In the genomic region with DNA sequence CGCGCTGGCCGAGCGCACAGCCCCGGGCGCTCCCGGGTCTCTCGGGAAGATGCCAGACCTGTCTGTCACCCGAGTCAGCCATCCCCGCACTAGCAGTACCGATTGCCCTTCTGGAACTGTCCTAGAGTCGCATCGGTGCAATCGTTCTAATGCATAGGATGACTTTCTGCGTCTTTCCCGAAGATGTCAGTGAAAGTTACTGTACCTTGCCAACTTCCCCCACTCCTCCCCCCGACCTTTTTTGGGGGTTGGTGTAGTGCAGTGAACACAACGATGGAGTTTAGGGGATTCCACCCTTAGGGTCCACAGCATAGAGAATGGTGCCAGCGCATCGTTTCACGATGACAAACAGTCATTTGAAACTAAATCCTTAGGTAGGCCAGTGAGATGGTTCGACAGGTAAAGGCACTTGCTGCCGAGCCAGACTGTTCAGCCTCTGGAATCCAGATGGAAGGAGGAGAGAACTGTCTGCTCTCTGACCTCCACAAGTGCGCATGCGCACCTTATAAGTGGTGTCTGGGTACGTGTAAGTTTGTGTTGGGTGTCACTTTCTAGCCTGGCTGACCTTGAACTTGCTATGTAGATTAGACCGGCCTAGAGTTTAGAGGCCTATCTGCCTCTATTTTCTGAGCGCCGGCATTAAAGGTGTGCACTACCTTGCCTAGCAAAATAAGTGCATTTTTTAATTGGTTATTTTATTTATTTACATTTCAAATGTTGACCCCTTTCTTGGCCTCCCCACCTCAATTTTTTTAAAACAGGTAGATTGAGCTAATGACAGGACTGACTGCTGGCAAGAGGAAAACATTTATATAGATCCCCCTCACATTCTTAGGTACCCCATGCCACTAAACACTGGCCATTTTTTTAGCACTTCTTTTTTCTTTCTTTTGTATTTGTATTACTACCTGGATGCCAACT, we compare ENCODE assay signal across 8 mouse cellular contexts. TPM values are rescaled to one million over a fixed set of nuclear protein-coding genes. Genes with fewer than 3 reads are reported as not detected.
DNase-seq lines count a peak whose midpoint lies in the region; ATAC-seq and TF ChIP-seq lines count a peak whose summit lies in the region.

No protein-coding gene starts in this region.

- peaks cover 23% of the 10 kb centered on the region for H3K4me1 ChIP-seq in embryonic facial prominence, embryonic 15.5 days
- peaks cover 15% of the 10 kb centered on the region; the same call in 1 of the 2 replicates for H3K4me1 ChIP-seq in heart, embryonic 11.5 days (ENCODE audit: control insufficient read depth, insufficient read depth, low read length)
- peaks cover 35% of the 10 kb centered on the region for H3K4me1 ChIP-seq in kidney, embryonic 15.5 days
- H3K4me1 ChIP-seq in liver, embryonic 16.5 days (ENCODE audit: control insufficient read depth, low read depth, low read length), result peaks cover 9% of the 10 kb centered on the region
- H3K4me1 ChIP-seq in neural tube, embryonic 11.5 days (ENCODE audit: control insufficient read depth, insufficient read depth, low read length), result peaks cover 3% of the 10 kb centered on the region
- H3K4me1 ChIP-seq in thymus, adult 2 months (replicated peaks; ENCODE audit: control insufficient read depth, insufficient read depth, low read length), result peaks cover 12% of the 10 kb centered on the region

- H3K4me3 ChIP-seq in embryonic facial prominence, embryonic 15.5 days (replicated peaks), result peak overlapping the region; percentile 92
- H3K4me3 ChIP-seq in heart, embryonic 11.5 days (ENCODE audit: low read depth, low read length), result peak overlapping the region; percentile 97
- peak overlapping the region; percentile 98 for H3K4me3 ChIP-seq in kidney, embryonic 15.5 days (replicated peaks)
- peak overlapping the region; percentile 98 for H3K4me3 ChIP-seq in liver, embryonic 16.5 days (ENCODE audit: low read depth, low read length)
- peak overlapping the region; percentile 74 for H3K4me3 ChIP-seq in neural tube, embryonic 11.5 days (ENCODE audit: low read depth, low read length)
- H3K4me3 ChIP-seq in thymus, adult 2 months (ENCODE audit: control insufficient read depth, insufficient read depth, low read length), result peak overlapping the region; percentile 82

- H3K36me3 ChIP-seq in embryonic facial prominence, embryonic 15.5 days, result peaks cover 16% of the 10 kb centered on the region
- peaks cover 8% of the 10 kb centered on the region for H3K36me3 ChIP-seq in heart, embryonic 11.5 days (ENCODE audit: control insufficient read depth, insufficient read depth, low read length)
- peaks cover 31% of the 10 kb centered on the region for H3K36me3 ChIP-seq in kidney, embryonic 15.5 days
- H3K36me3 ChIP-seq in liver, embryonic 16.5 days (ENCODE audit: control insufficient read depth, insufficient read depth), result peaks cover 4% of the 10 kb centered on the region
- H3K36me3 ChIP-seq in neural tube, embryonic 11.5 days (ENCODE audit: control insufficient read depth, insufficient read depth, low read length), result peaks cover 2% of the 10 kb centered on the region; the same call in 1 of the 2 replicates
- peaks cover 24% of the 10 kb centered on the region for H3K36me3 ChIP-seq in thymus, adult 2 months (ENCODE audit: control insufficient read depth, insufficient read depth, low read length)

- H3K4me2 ChIP-seq in embryonic facial prominence, embryonic 15.5 days (replicated peaks), result peak overlapping the region; percentile 70
- H3K4me2 ChIP-seq in heart, embryonic 11.5 days, result peak overlapping the region; percentile 81
- H3K4me2 ChIP-seq in kidney, embryonic 15.5 days, result peak overlapping the region; percentile 60
- H3K4me2 ChIP-seq in liver, embryonic 16.5 days (ENCODE audit: low read depth, low read length), result peak overlapping the region; percentile 88
- peak overlapping the region; percentile 82 for H3K4me2 ChIP-seq in neural tube, embryonic 11.5 days (ENCODE audit: low read depth)

- H3K9me3 ChIP-seq in embryonic facial prominence, embryonic 15.5 days (replicated peaks), result no peaks in the 10 kb centered on the region
- no peaks in the 10 kb centered on the region for H3K9me3 ChIP-seq in heart, embryonic 11.5 days (replicated peaks; ENCODE audit: control insufficient read depth, low read length)
- H3K9me3 ChIP-seq in kidney, embryonic 15.5 days (replicated peaks), result no peaks in the 10 kb centered on the region
- H3K9me3 ChIP-seq in liver, embryonic 16.5 days (replicated peaks; ENCODE audit: control insufficient read depth, low read length), result no peaks in the 10 kb centered on the region
- no peaks in the 10 kb centered on the region for H3K9me3 ChIP-seq in neural tube, embryonic 11.5 days (ENCODE audit: control insufficient read depth, low read length)

- peak overlapping the region; percentile 99 for H3K27ac ChIP-seq in embryonic facial prominence, embryonic 15.5 days (replicated peaks)
- H3K27ac ChIP-seq in heart, embryonic 11.5 days (ENCODE audit: low read depth, low read length), result peak overlapping the region; percentile 99
- H3K27ac ChIP-seq in kidney, embryonic 15.5 days, result peak overlapping the region; percentile 99
- peak overlapping the region; percentile 95 for H3K27ac ChIP-seq in liver, embryonic 16.5 days (ENCODE audit: low read length)
- H3K27ac ChIP-seq in neural tube, embryonic 11.5 days (ENCODE audit: low read depth, low read length), result peak overlapping the region; percentile 86
- H3K27ac ChIP-seq in thymus, adult 2 months (ENCODE audit: control insufficient read depth, insufficient read depth, low read length), result peak overlapping the region; percentile 62

- 6% methylated on average over 27 of the region's 29 CpGs for WGBS in embryonic facial prominence, embryonic 15.5 days
- 5% methylated on average over 29 of the region's 29 CpGs for WGBS in heart, embryonic 11.5 days (ENCODE audit: insufficient replicate concordance)
- 5% methylated on average over 29 of the region's 29 CpGs for WGBS in kidney, embryonic 15.5 days
- 6% methylated on average over 29 of the region's 29 CpGs for WGBS in liver, embryonic 16.5 days (ENCODE audit: insufficient replicate concordance)
- 8% methylated on average over 27 of the region's 29 CpGs for WGBS in neural tube, embryonic 11.5 days
- WGBS in thymus, adult 2 months, result 9% methylated on average over 29 of the region's 29 CpGs

- peak; percentile 67 for DNase-seq in CD4-positive helper T cell, adult 2 months (ENCODE audit: low read depth, low spot score)
- peak; percentile 88 for DNase-seq in adipocyte (ENCODE audit: low spot score)
- peak; percentile 54 for DNase-seq in neural tube, embryonic 11.5 days (ENCODE audit: low spot score)
- peak; percentile 63 for DNase-seq in thymus, adult 2 months

- H3K9ac ChIP-seq in embryonic facial prominence, embryonic 15.5 days, result peak overlapping the region; percentile 95
- H3K9ac ChIP-seq in heart, embryonic 11.5 days (ENCODE audit: low read depth, low read length), result peak overlapping the region; percentile 99
- H3K9ac ChIP-seq in kidney, embryonic 15.5 days, result peak overlapping the region; percentile 99
- peak overlapping the region; percentile 95 for H3K9ac ChIP-seq in liver, embryonic 16.5 days (ENCODE audit: low read depth, low read length)
- H3K9ac ChIP-seq in neural tube, embryonic 11.5 days (ENCODE audit: low read length), result peak overlapping the region; percentile 88

- TF ChIP-seq POLR2A in thymus, adult 2 months (IDR thresholded peaks at IDR 0.05; ENCODE audit: control insufficient read depth, extremely low read depth, insufficient read depth, low read length, poor library complexity), result no peak

- H3K27me3 ChIP-seq in embryonic facial prominence, embryonic 15.5 days, result no peaks in the 10 kb centered on the region
- H3K27me3 ChIP-seq in heart, embryonic 11.5 days (ENCODE audit: control insufficient read depth, insufficient read depth, low read length), result no peaks in the 10 kb centered on the region
- no peaks in the 10 kb centered on the region for H3K27me3 ChIP-seq in kidney, embryonic 15.5 days
- H3K27me3 ChIP-seq in liver, embryonic 16.5 days (ENCODE audit: control insufficient read depth, insufficient read depth, low read depth, low read length), result no peaks in the 10 kb centered on the region
- no peaks in the 10 kb centered on the region for H3K27me3 ChIP-seq in neural tube, embryonic 11.5 days (ENCODE audit: control insufficient read depth, insufficient read depth, low read length)
- no peaks in the 10 kb centered on the region for H3K27me3 ChIP-seq in thymus, adult 2 months (ENCODE audit: control insufficient read depth, insufficient read depth, low read length)

- no peak for TF ChIP-seq CTCF in thymus, adult 2 months (IDR thresholded peaks at IDR 0.05; ENCODE audit: borderline replicate concordance, control insufficient read depth, extremely low read depth, insufficient read depth, low read length, poor library complexity)

- ATAC-seq in embryonic facial prominence, embryonic 15.5 days (ENCODE audit: insufficient number of reproducible peaks, low FRiP score, low TSS enrichment, low read depth), result 0 out of 2 replicates have a peak, but pooled peaks have one; percentile 1
- peak; percentile 4; the same call in 1 of the 2 replicates for ATAC-seq in heart, embryonic 11.5 days (replicated peaks; ENCODE audit: insufficient number of reproducible peaks, low FRiP score, low TSS enrichment)
- peak; percentile 19 for ATAC-seq in kidney, embryonic 15.5 days (replicated peaks; ENCODE audit: low FRiP score)
- ATAC-seq in liver, embryonic 16.5 days (ENCODE audit: low read depth), result peak; percentile 12; the same call in 1 of the 2 replicates
- ATAC-seq in neural tube, embryonic 11.5 days (ENCODE audit: insufficient read depth, low FRiP score, low TSS enrichment), result peak; percentile 7

RNA-seq across cellular contexts. Expression of a gene that starts 0.7 kb away (rescaled TPM):
- polyA plus RNA-seq in embryonic facial prominence, embryonic 15.5 days (2015; fragmentation: Nextera tagmentation; extraction: Ambion mirVana), result 768 and 787 TPM in 2 replicates
- 1,388 and 1,414 TPM in 2 replicates for polyA plus RNA-seq in heart, embryonic 11.5 days (2014; fragmentation: Nextera tagmentation; extraction: Ambion mirVana)
- polyA plus RNA-seq in kidney, embryonic 15.5 days (2015; fragmentation: Nextera tagmentation; extraction: Ambion mirVana), result 1,003 and 1,100 TPM in 2 replicates
- polyA plus RNA-seq in liver, embryonic 16.5 days (2015; fragmentation: Nextera tagmentation; extraction: Ambion mirVana), result 490 and 504 TPM in 2 replicates
- 818 and 859 TPM in 2 replicates for polyA plus RNA-seq in neural tube, embryonic 11.5 days (2014; fragmentation: Nextera tagmentation; extraction: Ambion mirVana)
- polyA plus RNA-seq in thymus, adult 2 months (2012; rRNA removed), result 214 and 216 TPM in 2 replicates

RNA-seq across cellular contexts. Expression of a gene that starts 1.4 kb away (rescaled TPM):
- polyA plus RNA-seq in embryonic facial prominence, embryonic 15.5 days (2015; fragmentation: Nextera tagmentation; extraction: Ambion mirVana), result 30.1 and 31.7 TPM in 2 replicates
- 35.3 and 41.6 TPM in 2 replicates for polyA plus RNA-seq in heart, embryonic 11.5 days (2014; fragmentation: Nextera tagmentation; extraction: Ambion mirVana)
- polyA plus RNA-seq in kidney, embryonic 15.5 days (2015; fragmentation: Nextera tagmentation; extraction: Ambion mirVana), result 39.4 and 39.5 TPM in 2 replicates
- polyA plus RNA-seq in liver, embryonic 16.5 days (2015; fragmentation: Nextera tagmentation; extraction: Ambion mirVana), result 14.4 and 14.5 TPM in 2 replicates
- 40.8 and 43.1 TPM in 2 replicates for polyA plus RNA-seq in neural tube, embryonic 11.5 days (2014; fragmentation: Nextera tagmentation; extraction: Ambion mirVana)
- 13.0 TPM in 2 replicates for polyA plus RNA-seq in thymus, adult 2 months (2012; rRNA removed)

Comparison
In these comparisons a context has a peak if more than half of its experiments do, and no peak if none do; other contexts are left out.
1. Peak in every context shown above with its lines: DNase-seq, ATAC-seq, H3K4me3 ChIP-seq and H3K27ac ChIP-seq.